Mouse (Mus musculus) megakaryocyte, embryonic 14.5 days (primary cell): ENCODE measurements around the gene Gm20388.

Source experiments
- FLI1 ChIP-seq: IDR thresholded peaks from 2 replicates; pipeline ENCODE4 v1.6.1; 2012; ENCODE audit warnings: low read length, inconsistent platforms, mixed read lengths
- GATA1 ChIP-seq: IDR thresholded peaks from 3 replicates; pipeline ENCODE4 v1.6.1; 2012; ENCODE audit warnings: mixed read lengths, low read length, inconsistent platforms, borderline replicate concordance

DNA sequence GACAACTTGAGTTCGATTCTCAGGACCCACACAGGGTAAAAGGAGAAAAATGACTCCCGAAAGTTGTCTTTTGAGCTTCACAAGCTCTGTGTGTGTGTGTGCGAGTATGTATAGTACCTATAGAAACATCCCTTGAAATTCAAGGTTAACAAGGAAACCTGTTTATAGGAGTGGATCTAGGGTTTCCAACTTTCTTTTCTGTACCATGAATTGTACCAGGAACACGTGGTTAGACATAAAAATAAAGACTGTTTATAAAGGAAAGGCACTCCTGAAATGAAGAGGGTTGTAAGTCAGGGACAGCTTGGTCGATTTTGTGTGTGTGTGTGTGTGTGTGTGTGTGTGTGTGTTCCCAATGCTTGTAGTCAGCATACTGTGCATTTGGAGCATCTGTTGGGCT lies 1198.0 kb downstream of the Gm20388 start:
- no peak for TF ChIP-seq GATA1
- TF ChIP-seq FLI1 = no peak
